Mouse (Mus musculus) liver, postnatal 0 days (tissue): Measurements from ENCODE around the gene Rxfp3. TPM values are rescaled to one million over a fixed set of nuclear protein-coding genes. Genes with fewer than 3 reads are reported as not detected.

ENCODE experiments used
- ATAC-seq: fragments of 200-750 bp; cut with Nextera tagmentation; 2 replicates; pipeline ENCODE4 v1.8.0; 2017; ENCODE audit warnings: mild to moderate bottlenecking, moderate library complexity
- DNase-seq: peaks from one replicate; pipeline ENCODE4 v3.0.0-alpha.2; 2016
- H3K27ac ChIP-seq: fragments of 300-500 bp; sonication (generic); 2 replicates; pipeline ENCODE4 v1.5.1; 2014; ENCODE audit warnings: antibody characterized with exemption, moderate library complexity, mild to moderate bottlenecking, low read depth
- H3K27me3 ChIP-seq: fragments of 300-500 bp; sonication (generic); 2 replicates; pipeline ENCODE4 v1.6.1; 2014; ENCODE audit warnings: low read length, control low read depth, mixed read lengths; ENCODE audit not compliant: insufficient read depth
- H3K36me3 ChIP-seq: fragments of 300-500 bp; sonication (generic); replicated peaks from 2 replicates; pipeline ENCODE4 v1.6.1; 2014; ENCODE audit warnings: mild to moderate bottlenecking, control low read depth, low read length, moderate library complexity, mixed read lengths; ENCODE audit not compliant: insufficient read depth
- H3K4me1 ChIP-seq: fragments of 300-500 bp; sonication (generic); 2 replicates; pipeline ENCODE4 v1.6.1; 2014; ENCODE audit warnings: antibody characterized with exemption, mild to moderate bottlenecking, control low read depth; ENCODE audit not compliant: insufficient read depth
- H3K4me2 ChIP-seq: fragments of 300-500 bp; sonication (generic); 2 replicates; pipeline ENCODE4 v1.6.1; 2014; ENCODE audit warnings: low read depth, mild to moderate bottlenecking, low read length, moderate library complexity, mixed read lengths
- H3K4me3 ChIP-seq: fragments of 300-500 bp; sonication (generic); 2 replicates; pipeline ENCODE4 v1.5.1; 2014; ENCODE audit warnings: low read depth, low read length
- H3K9ac ChIP-seq: fragments of 300-500 bp; sonication (generic); replicated peaks from 2 replicates; pipeline ENCODE4 v1.6.1; 2014; ENCODE audit warnings: mild to moderate bottlenecking, moderate library complexity
- H3K9me3 ChIP-seq: fragments of 300-500 bp; sonication (generic); 2 replicates; pipeline ENCODE4 v1.6.1; 2016; ENCODE audit warnings: mild to moderate bottlenecking, control low read depth, low read length, mixed read lengths
- CTCF ChIP-seq: sonication (generic); IDR thresholded peaks from 2 replicates; pipeline ENCODE4 v1.5.1; 2016; ENCODE audit warnings: antibody characterized with exemption, low read depth
- EP300 ChIP-seq: IDR thresholded peaks from 2 replicates; pipeline ENCODE4 v1.6.1; 2016; ENCODE audit warnings: antibody characterized with exemption, low read depth, mild to moderate bottlenecking
- WGBS: fragments of 180-500 bp; shearing (Covaris S2); extraction: QIAGEN DNeasy Blood & Tissue Kit; methylation state at CpG from one replicate; pipeline ENCODE4 v1.1.7; 2014; ENCODE audit not compliant: insufficient replicate concordance; 5-methylcytosine and 5-hydroxymethylcytosine counted together
- polyA plus RNA-seq: library from polyadenylated mRNA; unstranded; fragments of >200 nt; fragmentation: Nextera tagmentation; extraction: Ambion mirVana; gene quantifications from 2 replicates; pipeline ENCODE4 v1.2.1, GENCODE M21; 2015

The Rxfp3 gene
- polyA plus RNA-seq, 1 experiment from 2014 or later, result not detected

DNA sequence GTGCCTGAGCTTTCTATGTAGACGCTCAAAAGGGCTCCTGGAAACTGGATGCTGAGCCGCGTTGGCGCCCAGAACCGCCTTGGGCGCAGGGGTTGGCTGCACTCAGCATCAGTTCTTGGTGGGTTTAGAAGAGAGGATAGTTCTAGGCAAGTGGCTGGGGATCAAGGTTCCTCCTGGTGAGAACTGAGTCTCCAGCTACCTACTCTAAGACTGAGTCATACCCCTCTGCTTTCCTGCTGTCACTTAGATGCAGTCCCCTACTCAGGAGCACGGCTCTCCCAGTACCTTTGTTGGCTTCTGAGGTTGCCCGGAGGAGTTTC lies 455 bp downstream of the Rxfp3 start:
- Histone ChIP-seq H3K36me3 (no peaks in the 10 kb centered on the region), H3K4me2 (no peak overlapping the region), H3K9ac (no peak overlapping the region), H3K4me1 (no peaks in the 10 kb centered on the region), H3K4me3 (peak overlapping the region; percentile 30), H3K27me3 (peaks cover 36% of the 10 kb centered on the region), H3K27ac (no peak overlapping the region), H3K9me3 (no peaks in the 10 kb centered on the region)
- 8% methylated on average over 8 of the region's 8 CpGs for WGBS
- DNase-seq (no peak), ATAC-seq (no peak)
- TF ChIP-seq EP300 (no peak), CTCF (no peak)

DNA sequence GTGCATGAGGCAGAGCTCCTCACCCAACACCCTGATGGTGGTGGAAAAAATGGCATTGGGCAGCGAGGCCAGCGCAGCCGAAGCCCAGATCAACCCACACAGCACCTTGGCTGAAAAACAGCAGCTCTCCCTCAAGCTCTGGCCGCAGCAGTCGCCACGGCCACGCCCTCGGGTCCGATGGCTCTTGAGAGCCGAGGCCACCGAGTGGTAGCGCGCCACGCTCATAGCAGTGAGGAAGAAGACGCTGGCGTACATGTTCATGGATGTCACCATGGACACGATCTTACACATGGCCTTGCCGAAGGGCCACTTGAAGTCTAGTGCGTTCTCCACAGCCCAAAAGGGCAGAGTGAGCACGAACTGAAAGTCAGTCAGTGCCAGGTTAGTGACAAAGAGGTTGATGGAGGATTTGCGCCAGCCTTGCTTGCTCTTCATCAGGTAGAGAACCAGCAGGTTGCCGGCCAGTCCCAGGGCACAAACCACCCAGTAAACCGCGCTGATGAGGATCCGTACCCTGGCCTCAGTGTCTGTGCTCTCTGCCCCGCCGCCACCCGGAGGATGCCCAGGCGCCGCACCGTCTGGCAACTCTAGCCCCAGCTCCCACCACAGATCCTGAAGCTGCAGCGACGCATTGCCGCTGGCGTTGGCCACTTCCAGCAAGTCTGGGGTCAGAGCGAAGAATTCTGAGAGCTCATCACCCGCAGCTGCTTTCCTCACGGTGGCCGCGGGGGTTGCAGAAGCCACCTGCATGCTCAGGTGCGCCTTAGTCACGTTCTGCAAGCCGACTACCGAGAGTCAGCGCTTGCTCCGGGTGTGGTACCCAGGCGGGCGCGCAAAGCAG lies 1.0 kb downstream of the Rxfp3 start:
- peak overlapping the region; percentile 59 for H3K4me2 ChIP-seq
- H3K36me3 ChIP-seq, result no peaks in the 10 kb centered on the region
- TF ChIP-seq CTCF (no peak), EP300 (no peak)
- WGBS, result 5% methylated on average over 49 of the region's 49 CpGs
- peak overlapping the region; percentile 30 for H3K4me3 ChIP-seq
- DNase-seq (no peak), ATAC-seq (no peak)
- no peaks in the 10 kb centered on the region for H3K4me1 ChIP-seq
- no peak overlapping the region for H3K9ac ChIP-seq
- H3K27me3 ChIP-seq, result peaks cover 36% of the 10 kb centered on the region
- H3K27ac ChIP-seq, result no peak overlapping the region
- no peaks in the 10 kb centered on the region for H3K9me3 ChIP-seq

GRCm38 (mm10) chr15:11035947-11036474 lies 1.8 kb downstream of the Rxfp3 start:
- TF ChIP-seq CTCF, result no peak
- TF ChIP-seq EP300, result no peak
- Histone ChIP-seq H3K36me3 (no peaks in the 10 kb centered on the region), H3K4me2 (no peak overlapping the region), H3K27ac (no peak overlapping the region), H3K27me3 (peaks cover 36% of the 10 kb centered on the region), H3K9me3 (no peaks in the 10 kb centered on the region), H3K4me3 (peak overlapping the region; percentile 30; the same call in 1 of the 2 replicates), H3K4me1 (no peaks in the 10 kb centered on the region), H3K9ac (no peak overlapping the region)
- ATAC-seq (no peak), DNase-seq (no peak)
- 8% methylated on average over 34 of the region's 34 CpGs for WGBS

GRCm38 (mm10) chr15:11030188-11030587 lies 7.6 kb downstream of the Rxfp3 start:
- H3K27me3 ChIP-seq, result peaks cover 4% of the 10 kb centered on the region
- ATAC-seq (no peak), DNase-seq (no peak)
- no peaks in the 10 kb centered on the region for H3K9me3 ChIP-seq
- 68% methylated on average over 3 of the region's 3 CpGs for WGBS
- no peak overlapping the region for H3K4me3 ChIP-seq
- peaks cover 10% of the 10 kb centered on the region; the same call in 1 of the 2 replicates for H3K4me1 ChIP-seq
- TF ChIP-seq EP300, result no peak
- TF ChIP-seq CTCF, result no peak
- no peak overlapping the region for H3K9ac ChIP-seq
- no peak overlapping the region for H3K27ac ChIP-seq
- H3K4me2 ChIP-seq, result no peak overlapping the region
- no peaks in the 10 kb centered on the region for H3K36me3 ChIP-seq

- Histone ChIP-seq H3K36me3 (no peaks in the 10 kb centered on the region), H3K27ac (peak overlapping the region; percentile 72; the same call in 1 of the 2 replicates)
These were observed 10.8 kb downstream of the Rxfp3 start for GRCm38 (mm10) chr15:11026801-11027561.

DNA sequence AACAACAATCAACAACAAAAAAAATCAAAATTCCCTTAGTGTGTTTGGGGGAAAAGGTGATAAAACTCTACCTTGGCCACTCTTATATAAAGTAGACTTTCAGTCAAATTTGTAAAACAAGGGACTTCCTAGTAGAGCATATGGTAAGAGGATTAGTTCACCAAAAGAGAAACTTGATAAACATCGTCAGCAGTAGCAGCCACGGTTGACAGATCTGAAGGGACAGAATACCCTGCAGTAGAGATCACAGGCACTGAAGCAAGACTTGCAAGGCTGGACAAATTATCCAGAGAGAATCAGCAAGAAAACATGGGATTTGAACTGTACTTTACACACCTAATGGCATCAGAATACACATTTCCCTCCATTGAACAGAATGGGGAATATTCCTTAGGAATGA lies 22.9 kb downstream of the Rxfp3 start:
- no peak overlapping the region for H3K27ac ChIP-seq
- H3K4me2 ChIP-seq, result no peak overlapping the region
- no peak for TF ChIP-seq CTCF
- TF ChIP-seq EP300, result no peak
- no peak overlapping the region for H3K9ac ChIP-seq
- no peaks in the 10 kb centered on the region for H3K36me3 ChIP-seq
- no peak for DNase-seq
- no peak overlapping the region for H3K4me3 ChIP-seq
- no peaks in the 10 kb centered on the region for H3K4me1 ChIP-seq
- 61% methylated on average over 2 of the region's 2 CpGs for WGBS
- no peaks in the 10 kb centered on the region for H3K27me3 ChIP-seq
- no peak for ATAC-seq
- no peaks in the 10 kb centered on the region for H3K9me3 ChIP-seq

More at GRCm38 (mm10) chr15:11026801-11027561, 10.8 kb downstream of the Rxfp3 start:
- Histone ChIP-seq H3K9ac (no peak overlapping the region), H3K4me1 (peaks cover 10% of the 10 kb centered on the region; the same call in 1 of the 2 replicates), H3K9me3 (no peaks in the 10 kb centered on the region), H3K4me3 (no peak overlapping the region), H3K27me3 (no peaks in the 10 kb centered on the region), H3K4me2 (no peak overlapping the region)
- TF ChIP-seq EP300, result no peak; the same call in 1 of the 2 replicates
- WGBS, result 43% methylated on average over 4 of the region's 4 CpGs
- ATAC-seq, result peak; percentile 94
- no peak for DNase-seq
